Mouse (Mus musculus) urinary bladder, postnatal 4 days (tissue): ENCODE results near the gene Clec4b2.
"Not testable (repeated sequence)": the region's sequence is repeated elsewhere in the genome, so short reads cannot be mapped to it uniquely, and the experiment has no call there.

Source experiments
- DNase-seq, 2 experiments: peaks; one replicate each; pipeline ENCODE4 v3.0.0; 2021 to 2022; ENCODE audit warnings: low spot score in 2 of 2

The Clec4b2 gene

DNA sequence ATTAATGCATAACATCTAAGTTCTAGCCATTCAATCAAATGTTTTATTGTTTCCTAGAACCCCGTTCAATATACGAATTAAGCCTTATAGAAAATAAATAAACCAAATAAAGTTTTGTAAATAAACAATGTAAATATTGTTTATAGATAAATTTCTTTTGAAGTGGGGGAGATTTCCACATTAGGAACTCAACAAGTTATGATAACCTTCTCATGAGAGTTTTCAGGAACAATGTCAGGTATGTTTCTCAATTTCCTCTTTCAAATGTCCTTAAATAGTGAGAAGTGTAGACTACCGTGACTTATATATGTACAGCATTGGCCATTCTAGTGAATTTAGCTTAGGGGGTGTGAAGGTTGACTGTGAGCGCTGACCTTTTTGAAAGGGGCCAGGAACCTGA is at the start of gene Clec4b2:
Gene Clec4b2, plus strand, starts transcription at position 301 of the 400 bp plus-strand sequence.
- no peak for DNase-seq

DNA sequence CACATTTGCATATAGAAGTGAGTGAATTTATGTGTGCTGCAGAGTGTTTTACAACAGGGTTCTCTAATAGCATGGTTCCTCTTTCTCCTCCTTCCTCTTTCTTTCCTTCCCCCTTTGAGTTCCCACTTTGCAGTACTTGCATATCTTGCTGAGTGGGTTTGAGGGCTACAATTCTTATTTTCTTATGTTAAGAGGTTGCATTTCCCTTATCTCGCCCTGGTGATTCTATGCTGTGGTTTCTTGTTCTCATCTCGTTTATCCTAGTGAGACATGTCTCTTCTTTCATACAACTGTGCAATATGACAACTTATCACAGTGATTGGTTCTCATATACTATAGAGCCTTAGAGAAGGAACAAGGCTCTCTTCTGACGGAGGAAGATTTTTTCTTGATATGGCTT is 49.5 kb upstream of the Clec4b2 start:
- DNase-seq: no peak

DNA sequence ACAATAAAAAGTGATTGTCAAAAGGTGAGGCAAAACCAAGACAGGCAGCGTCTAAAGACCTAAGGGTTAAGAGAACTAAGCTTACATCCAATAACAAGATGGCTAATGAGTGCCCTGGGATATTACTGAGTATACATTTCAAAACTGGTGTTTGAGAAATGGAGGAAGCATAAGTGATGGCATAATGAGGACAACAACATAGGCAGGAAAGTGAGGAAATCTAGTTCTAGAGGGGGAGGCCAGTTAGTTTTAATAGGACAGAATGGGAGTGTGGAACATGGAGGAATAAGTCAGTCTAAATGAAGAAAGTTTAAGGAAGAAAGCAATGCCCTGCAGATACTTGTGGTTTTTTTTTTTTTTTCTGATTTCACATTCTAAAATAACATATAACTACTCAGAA is 45.5 kb upstream of the Clec4b2 start:
- no peak for DNase-seq

DNA sequence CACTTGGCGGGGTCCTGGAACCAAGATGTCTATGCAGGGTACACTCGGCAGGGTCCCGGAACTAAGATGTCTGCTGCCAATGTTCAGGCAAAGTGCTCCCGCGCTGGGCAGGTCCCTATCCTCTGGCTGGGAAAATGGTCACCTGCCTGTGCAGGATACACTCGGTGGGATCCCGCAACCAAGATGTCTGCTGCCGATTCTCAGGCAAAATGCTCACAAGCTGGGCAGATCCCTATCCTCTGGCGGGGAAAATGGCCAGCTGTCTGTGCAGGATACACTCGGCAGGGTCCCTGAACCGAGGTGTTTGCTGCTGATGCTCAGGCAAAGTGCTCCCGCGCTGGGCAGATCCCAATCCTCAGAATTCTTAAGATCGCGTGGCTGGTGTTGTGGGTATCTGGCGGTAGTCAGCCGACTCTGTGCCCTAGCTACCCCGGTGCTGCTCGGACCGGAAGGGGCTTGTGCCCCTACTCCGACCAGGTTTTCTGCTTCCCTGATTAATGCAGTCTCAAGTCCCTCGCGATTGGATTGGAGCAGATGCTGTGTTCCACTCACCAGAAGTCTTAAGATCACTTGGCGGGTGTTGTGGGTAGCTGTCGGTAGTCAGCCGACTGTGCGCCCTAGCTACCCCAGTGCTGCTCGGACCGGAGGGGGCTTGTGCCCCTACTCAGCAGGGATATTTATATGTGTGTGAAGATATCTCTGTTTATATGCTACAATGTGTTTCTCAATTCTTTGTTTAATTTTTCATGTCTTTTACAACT is 34.7 kb upstream of the Clec4b2 start:
- DNase-seq: not testable (repeated sequence)

DNA sequence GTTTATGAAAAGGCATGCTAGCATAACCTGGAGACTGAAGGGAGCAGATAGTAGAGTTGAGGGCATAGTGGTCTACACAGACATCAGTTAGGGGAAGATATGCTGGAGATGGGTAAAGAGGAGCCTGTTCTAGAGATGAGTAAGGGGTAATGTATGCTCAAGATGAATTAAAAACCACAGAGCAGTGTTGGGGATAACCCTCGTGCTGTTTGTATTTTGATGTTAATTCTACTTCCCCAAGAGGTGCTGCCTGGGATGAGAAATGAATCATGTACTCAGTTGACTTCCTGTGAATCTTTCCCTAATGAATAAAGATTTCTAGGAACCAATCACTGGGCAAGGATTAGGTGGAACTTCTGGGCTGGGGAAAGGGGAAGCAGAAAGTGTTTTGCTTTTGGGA is 2.6 kb upstream of the Clec4b2 start:
- DNase-seq: no peak

DNA sequence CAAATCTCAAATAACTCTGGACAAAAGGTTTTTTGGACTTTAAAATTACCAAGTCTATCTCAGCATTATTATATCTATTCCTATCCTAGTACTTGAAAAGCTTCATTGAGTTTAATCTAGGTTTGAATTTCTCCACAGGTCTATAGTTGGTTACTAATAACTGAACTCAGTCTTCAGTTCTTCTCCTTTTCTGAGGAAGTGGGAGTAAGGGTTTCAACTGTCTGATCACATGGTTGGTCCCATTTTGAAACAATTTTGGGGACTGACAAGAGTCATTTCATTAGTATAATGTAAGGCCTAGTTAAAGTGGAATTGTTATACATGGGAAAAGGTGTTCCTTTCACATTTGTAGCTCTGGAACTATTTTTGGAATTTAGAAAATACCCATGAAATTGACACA is 1.7 kb upstream of the Clec4b2 start:
- no peak for DNase-seq

DNA sequence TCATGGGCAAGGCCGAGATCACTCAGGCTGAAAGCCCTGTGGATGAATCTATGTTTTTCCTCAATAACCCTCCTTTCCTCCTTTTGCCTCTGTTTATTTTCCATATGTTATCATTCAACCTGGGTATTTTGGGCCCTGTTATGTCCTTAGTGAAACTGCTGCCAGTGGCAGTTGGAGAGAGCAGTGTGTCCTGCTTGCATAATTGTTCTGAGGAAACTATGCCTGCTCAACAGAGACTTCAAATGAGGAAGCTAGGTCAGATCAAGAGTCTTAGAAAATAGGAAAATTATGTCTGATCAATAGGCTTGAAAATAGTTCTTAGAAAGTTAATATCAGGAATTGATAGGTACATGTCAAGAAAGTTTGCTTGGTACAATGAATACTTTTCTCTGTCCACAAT is 2.9 kb downstream of the Clec4b2 start:
- no peak for DNase-seq

DNA sequence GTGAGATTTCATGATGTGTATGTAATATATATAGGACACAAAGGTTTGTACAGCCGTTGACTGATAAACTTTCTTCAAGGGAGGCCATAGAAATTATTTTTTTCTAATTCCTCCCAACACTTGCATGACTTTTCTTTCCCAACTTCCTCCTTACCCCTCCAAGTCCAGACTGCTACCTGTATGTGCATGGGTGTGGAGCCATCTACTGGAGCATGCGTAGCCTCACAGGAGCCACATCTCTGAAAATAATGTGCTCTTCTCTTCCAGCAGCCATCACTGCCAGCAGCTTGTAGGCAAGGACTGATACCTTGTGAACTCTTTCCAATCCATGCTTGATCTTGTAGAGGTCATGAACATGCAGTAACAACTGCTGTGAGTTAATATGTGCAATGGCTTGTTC is 12.2 kb downstream of the Clec4b2 start:
- not testable (repeated sequence) for DNase-seq

DNA sequence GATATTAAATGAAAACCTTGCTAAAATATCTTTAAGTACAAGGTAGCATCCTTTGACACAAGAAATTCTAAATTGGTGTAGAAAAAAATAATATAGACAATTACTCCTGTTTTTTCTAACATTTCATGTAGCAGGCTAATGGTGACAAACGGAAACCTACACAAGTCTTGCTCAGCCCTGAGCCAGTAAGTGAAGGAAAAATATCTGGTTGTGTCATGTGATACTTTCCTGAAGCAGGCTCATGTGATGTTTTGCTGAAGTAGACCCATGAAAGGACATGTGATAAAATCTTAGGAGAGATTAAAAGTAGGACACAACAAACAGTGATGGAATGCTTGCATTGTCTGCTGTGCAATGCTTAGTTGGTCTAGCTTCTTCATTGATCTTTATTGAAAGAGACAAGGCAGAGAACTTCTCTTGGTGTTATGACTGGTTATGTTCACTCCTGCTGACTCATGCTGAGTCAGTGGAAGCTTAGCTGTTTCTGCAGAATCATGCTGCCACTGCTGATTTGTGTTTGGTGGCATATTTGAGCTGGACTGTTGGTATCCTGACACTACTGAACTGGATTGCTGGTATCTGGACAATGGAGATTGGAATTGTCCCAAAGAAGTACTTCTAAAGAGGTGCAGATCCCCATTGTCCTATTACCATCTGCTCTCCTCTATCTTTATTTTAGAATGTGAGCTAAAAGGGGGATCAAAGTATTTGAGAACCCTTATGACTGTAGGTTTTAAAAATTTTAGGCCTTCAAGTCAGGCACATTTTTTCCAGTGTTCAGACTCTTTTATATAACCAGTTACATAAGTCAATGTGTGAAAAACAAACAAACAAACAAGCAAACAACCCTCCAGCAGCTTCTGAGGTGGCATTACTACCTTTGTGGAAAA is 34.7 kb downstream of the Clec4b2 start:
- no peak for DNase-seq

DNA sequence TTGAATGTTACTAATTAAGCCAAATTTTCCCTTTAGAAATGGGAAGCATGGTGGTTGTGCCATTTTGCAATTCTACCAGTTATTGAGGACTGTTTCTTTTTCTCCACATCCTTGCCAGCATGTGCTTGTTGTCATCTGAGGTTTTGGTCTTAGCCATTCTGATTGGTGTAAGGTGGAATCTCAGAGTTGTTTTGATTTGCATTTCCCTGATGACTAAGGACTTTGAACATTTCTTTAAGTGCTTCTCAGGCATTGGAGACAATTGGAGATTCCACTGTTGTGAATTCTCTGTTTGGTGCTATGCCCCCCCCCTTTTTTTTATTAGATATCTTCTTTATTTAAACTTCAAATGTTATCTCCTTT is 35.4 kb downstream of the Clec4b2 start:
- DNase-seq: not testable (repeated sequence)

DNA sequence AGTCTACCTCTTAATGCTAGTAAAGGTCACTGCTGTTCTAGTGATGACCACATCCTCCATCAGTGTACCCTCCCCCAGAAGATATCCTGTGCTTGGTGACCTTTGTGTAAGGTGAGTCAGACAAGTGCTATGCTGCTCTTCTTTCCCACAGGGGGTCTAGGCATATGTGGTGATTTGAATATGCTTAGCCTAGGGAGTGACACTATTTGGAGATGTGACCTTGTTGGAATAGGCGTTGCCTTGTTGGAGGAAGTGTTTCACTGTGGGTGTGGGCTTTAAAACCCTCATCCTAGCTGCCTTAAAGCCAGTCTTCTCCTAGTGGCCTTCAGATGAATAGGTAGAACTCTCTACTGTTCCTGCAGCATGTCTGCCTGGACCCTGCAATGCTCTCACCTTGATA is 39.0 kb downstream of the Clec4b2 start:
- no peak for DNase-seq

DNA sequence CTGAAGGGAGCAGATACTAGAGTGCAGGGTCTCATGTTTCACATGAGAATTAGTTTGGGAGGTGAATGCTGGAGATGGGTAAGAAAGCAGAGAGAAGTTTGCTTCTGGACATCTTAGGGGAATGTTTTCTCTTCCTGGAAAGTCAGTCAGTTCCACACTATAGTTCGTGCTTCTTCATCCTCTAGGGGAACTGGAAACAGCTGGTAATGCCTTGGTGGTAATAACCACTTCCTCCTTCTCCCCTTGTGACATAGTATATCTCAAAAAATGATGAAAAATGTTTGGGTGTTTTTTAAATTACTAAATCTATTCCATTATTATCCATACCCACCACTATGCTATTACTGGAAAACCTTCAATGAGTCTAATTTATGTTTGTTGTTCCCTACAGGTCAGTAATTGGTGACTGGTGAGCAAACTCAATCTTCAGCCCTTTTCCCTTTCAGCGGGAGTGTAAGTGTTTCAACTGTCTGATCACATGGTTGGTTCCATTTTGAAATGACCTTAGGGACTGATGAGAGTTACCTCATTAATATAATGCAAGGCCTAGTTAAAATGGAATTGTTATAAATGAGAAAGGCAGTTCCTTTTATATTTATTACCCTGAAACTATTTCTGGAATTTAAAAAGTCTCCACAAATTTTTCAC is 55.0 kb downstream of the Clec4b2 start:
- DNase-seq: no peak

DNA sequence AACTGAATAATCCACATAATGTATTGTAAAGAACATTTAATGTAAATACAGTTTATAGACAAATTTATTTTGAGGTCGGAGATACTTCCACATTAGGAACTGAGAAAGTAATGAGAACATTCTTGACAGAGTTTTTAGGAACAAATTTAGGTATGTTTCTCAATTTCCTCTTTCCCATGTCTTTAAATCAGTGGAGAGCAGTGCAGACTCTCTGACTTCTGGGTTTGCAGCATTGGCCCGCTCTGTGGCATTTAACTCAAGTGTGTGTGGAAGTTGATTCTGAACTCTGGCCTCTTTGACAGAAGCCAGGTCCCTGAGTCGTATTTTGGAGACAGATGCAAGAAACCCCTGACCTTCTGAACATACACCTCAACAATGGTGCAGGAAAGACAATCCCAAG is 57.0 kb downstream of the Clec4b2 start, which contains the start of gene Clec4n:
Gene Clec4n, plus strand, starts transcription at position 200 of the 400 bp plus-strand sequence.
- DNase-seq: no peak

DNA sequence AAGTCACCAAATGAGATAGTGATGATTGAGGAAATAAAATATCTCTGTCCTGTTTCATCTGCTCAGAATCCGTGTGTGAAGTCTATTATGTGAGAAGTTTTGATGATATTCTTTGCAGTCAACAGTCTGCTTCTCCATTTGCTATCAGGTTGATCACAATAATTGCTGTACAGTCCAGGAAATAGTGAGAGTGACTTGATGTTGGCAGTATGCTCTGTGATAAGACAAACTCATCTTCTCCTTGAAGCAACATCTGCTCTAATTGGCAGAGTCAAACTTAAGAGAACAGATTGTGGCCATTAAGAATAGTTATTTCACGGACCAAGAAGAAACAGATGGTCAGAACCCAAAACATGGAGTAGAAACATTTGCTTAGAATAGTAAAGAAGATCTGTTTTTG is 58.5 kb downstream of the Clec4b2 start:
- no peak for DNase-seq

DNA sequence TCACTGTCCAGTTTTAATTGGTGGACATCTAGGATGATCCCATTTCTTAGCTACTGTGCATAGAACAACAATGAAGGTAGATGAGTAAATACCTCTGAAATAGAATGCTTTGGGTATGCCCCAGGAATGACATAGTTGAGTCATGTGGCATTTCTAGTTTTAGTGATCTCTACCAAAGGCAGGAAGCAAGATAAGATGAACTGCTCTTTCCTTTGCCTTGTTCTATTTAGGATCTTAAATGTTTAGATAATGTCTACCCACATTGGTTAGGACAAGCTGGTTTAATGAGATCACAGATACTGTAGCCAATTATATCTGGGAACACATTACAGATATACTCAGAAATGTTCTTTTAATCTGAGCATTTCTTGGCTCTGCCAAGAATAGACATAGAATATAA is 64.9 kb downstream of the Clec4b2 start:
- DNase-seq: no peak

DNA sequence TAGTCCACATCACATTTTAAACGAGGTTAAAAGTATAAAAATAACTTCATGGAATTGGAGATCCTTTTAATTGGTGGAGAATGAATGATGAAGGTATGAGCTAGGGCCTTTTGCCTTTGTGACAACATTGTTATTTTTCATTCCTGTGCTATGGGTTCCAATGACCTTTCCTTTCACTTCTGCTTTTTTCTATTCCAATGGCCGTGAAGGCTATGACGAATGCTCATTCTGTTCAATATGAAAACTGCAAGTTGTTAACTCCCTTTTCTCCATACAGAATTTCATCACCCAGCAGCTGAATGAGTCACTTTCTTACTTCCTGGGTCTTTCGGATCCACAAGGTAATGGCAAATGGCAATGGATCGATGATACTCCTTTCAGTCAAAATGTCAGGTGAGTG is 71.5 kb downstream of the Clec4b2 start:
- no peak for DNase-seq

DNA sequence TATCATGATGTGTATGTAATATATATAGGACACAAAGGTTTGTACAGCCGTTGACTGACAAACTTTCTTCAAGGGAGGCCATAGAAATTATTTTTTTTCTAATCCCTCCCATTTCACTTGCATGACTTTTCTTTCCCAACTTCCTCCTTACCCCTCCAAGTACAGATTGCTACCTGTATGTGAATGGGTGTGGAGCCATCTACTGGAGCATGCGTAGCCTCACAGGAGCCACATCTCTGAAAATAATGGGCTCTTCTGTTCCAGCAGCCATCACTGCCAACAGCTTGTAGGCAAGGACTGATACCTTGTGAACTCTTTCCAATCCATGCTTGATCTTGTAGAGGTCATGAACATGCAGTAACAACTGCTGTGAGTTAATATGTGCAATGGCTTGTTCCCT is 76.2 kb downstream of the Clec4b2 start:
- DNase-seq: not testable (repeated sequence)

DNA sequence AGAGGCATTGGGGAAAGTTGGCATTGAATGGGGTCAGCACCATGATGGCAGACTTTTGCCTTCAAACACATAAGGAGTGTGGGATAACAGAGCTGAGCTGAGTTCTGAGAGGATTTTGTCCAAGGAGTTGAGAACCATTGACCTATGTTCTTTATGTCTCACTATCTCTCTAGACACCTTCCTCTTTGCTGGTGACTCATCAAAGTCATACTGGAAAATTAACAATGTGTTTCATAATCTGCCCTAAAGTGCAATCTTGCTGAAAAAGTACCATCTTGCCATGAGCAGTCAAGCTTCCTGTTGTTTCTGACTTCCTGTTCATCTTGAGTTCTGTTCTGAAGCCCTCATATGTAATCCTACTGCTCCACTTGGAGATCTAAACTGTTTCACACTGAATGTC is 80.0 kb downstream of the Clec4b2 start:
- DNase-seq: no peak
